Mouse (Mus musculus) fibroblast of lung, adult 2 months (primary cell): ENCODE data around the gene Zcchc24.

Source experiments
- DNase-seq: peaks from one replicate; pipeline ENCODE4 v3.0.0-alpha.2; 2011; ENCODE audit warnings: low read depth

Gene Zcchc24

DNA sequence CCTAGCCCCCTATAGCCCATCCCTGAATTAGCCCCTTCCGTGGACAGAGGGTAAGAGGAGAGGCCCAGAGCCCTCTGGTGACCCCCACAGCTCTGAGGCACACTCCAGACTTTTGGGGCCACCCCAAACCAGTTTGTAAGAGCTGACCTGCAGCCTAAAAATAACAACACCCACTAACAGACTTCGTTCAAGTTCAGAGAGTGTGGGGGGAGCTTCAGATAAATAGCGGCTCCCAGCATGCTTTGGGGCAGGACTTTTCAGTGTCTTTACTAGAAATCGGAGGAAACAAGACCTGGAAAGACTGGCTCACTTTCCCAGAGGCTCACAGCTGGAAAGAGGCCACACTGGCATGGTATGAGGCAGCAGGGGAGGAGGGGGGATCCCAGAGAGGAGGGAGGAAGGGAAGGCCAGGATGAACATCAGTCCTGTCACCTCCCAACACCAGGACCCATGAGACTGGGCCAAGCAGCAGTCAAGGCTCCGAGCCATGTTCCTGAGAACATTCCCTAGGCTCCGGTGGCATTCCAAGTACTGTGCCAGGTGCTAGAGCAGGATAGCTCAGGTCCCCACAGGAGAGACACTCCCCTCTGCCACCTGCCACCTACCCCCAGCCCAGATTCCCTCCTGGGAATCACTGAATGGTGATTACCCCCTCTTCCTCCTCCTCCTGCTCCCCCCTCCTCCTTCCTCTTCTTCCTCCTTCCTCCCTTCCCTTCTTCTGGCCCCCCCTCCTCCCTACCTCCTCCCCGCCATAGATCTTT, 20.7 kb downstream of the Zcchc24 start:
- no peak for DNase-seq

DNA sequence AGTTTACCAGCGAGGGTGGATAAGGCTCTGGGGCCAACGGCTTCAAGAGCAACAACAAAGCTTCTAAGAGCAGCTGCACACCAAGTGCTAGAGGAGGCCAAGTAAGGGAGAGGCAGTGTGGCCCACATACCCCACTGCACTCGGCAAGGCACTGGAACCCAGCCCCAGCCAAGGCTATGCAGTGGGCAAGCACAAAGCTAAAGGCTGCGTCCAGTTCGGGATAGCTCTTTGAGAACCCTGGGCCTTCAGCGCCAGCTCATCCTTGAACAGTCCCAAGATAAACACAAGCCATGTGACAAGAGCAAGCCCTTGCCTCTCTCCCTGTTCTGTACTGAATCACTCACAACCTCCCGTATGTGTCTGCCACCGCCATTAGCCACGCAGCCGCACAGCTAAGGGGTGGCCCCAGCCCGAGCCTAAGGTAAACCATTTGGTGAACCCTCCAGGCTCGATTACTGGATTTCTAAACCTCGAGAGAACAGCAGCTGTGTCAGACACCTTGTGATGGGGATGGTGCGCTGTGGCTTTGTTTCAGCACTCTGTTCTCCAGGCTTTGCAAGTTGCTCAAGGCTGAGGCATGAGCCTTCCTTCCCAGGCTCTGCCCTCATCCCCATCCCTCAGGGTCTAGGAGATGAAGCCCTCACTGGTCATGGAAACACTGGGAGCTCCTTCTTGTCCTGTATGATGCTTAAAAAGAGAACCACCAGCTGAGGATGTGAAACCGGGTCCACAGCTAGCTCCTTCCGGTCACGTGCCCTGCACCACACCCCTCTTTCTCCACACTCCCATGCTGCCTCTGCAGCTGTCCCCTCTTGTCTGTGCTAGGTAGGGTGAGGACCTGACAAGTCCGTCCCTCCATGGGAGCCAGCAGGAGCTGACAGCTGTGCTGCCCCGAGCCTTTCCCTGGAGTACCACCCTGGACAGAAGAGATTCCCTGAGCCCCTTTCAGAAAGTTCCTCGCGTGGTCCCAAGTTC, 21.6 kb downstream of the Zcchc24 start:
- DNase-seq, result no peak

DNA sequence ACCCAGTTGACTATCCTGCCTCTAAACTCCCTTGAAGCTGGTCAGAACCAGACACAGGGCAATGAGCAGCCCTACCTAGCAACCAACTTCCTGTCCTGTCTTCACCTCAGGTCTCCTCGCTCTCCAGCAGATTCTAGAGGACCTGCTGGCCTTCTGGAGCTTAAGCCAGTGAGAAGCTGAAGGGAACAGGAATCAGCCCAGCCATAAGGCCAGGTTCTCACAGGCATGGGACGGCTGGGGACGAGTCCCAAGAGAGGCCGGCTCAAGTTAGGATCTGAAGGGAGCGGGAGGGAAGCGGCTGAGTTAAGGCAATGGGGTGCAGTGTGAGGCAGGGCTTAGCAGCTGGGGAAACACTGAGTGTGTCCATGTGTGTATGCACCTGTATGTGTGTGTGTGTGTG, 22.5 kb downstream of the Zcchc24 start:
- DNase-seq, result no peak

DNA sequence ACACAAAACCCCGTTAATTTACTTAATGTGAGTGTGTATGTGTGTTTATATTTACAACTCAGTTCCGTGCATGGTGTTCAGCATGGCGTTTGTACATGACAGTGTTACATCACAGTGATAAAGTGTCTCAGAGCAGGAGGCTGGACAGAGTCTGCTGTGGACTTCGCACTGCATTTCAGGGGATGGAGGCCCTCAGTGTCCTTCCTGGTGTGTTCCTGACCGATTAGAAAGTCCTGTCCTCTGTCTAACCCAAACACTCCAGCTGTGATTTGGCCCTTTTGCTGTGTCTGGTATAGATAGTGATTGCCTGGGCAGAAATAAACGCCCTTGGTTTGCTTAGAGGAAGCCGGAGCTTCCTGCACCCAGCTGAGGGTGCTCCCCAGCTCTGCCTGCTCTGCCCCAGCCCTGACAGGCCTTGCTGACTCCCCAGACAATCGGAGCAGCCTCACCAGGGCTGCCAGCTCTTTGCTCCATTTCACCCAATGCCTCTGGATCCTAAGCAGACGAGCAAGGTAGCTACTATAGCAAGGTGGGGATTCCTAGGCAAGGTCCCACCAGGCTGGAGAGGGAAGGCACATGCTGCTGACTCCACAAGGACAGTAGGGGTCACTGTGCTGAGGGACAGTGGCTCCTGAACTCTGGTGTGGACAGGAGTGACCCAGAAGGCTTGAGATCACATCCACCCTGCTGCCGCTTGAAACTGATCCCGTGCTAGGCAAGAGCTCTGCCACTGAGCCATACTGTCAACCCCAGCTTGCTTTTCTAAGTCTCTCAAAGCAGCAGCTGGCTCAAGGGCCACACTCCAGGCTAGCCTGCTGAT, 23.3 kb downstream of the Zcchc24 start:
- no peak for DNase-seq

DNA sequence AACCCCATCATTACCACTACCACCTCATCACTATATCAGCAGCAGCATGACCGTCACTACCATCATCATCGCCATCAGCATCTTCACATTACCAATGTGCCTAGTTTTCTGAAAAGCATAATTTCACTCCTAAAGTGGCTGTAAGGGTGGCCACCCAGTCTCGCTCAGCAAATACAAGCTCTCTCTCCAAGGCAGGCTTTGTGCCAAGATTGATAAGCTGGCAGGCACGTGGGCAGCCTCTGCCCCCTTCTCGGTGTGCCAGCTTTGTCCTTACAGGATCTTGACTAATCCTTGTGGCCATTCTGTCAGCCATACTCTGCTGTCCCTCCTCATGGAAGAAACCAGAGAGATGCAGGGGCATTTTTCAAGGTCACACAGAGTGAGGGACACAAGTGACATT, 25.9 kb downstream of the Zcchc24 start:
- no peak for DNase-seq

DNA sequence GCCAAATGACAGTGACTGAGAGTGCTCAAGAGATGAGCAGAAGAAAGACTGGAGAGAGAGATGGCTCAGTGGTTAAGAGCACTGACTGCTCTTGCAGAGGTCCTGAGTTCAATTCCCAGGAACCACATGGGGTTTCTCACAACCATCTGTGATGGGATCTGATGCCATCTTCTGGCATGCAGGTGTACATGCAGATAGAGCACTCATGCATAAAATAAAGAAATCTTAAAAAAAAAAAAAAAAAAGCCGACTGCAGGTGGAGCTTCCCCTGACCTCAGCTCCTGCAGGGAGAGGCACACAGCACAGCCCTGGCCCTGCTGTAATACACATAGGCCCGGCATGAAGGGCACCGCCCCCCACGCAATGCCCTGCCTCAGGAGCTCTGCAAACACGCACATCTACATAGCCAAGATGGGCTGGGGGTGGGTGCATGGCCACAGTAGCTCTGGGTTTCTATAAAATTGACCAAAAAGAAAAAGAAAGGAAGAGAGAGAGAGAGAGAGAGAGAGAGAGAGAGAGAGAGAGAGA, 26.9 kb downstream of the Zcchc24 start:
- DNase-seq, result no peak

DNA sequence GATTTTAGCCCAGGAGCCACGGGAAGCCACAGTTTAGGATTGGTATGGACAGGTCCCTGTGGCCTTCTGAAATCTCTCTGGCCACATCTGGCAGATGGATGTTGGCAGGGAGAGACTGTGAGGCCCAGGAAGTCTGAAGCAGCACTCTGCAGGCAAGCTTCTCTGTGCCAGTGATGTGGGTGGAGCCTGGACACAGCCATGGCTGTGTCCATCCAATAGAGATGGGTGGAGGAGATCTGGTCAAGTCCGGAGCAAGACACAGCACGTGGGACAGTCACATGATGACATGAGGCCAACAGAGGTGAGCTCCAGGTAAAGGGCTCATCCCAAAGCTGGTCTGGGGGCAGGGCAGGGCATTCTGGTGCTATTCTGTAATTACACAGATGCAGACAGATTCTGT, 27.6 kb downstream of the Zcchc24 start:
- no peak for DNase-seq

DNA sequence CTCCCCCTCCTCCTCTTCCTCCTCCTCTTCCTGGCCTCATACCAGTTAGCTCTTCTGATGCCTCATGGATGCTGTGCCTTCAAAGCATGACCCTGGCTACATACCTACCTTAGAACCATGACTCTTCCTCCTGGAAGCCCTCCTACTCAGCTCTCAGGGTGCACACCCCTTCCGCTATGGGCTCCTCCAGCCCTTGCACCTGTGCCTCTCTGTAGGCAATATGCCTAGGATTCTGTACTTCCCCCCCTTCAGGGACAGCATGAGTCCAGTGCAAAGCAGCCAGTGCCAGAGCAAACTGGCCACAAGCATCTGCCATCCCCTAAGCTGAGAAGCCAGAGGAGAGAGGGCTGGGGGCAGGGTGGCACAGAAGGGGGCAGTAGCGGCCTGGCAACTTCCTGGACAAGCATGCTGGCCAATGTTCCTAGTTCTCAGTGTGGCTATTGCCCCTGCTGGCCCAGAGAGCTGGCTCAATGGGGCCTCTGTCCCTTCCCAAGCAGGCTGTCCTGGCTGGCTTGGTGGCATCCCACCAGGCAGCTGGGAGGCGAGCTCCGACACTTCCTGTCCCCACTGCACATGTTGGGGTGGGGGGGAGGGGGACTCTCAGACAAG, 28.8 kb downstream of the Zcchc24 start:
- DNase-seq, result no peak

DNA sequence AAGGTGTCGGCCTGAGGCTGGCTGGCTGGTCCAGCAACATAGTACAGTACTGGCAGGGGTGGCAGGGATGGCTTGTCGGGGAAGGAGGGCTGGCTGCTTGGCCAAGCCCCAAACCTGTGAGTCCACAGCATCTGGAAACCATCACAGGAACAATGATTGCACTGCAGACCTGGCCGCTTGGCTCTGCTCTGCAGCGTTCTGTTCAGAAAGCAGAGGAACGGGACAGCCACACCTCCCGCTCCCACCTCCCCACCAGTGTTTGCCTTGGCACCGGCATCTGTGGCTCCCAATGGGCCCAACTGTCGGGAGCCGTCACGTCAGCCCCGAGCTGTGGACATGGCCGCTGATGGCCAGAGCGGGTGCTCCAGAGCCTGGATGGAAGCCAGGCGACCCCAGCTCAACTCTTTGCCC, 30.2 kb downstream of the Zcchc24 start:
- DNase-seq, result peak; percentile 88

DNA sequence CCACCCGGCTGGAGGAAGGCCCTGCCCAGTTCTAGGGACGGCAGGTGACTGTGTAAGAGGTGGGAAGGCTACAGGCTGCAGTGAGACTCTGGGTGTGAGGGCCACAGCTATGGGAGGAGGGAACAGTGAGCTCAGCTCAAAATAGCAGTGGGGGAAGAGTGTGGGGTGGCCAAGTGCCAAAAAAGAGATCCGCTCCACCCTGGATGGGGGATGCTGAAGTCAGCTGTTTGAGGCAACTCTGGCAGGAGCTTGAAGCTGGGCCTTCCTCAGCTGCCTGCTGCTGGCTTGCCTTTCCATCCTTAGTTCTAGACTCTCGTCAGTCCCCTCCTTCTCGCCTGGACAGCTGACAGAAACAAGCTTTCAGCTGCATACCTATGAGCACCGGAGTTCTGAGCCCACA, 32.2 kb downstream of the Zcchc24 start:
- DNase-seq, result peak; percentile 78

DNA sequence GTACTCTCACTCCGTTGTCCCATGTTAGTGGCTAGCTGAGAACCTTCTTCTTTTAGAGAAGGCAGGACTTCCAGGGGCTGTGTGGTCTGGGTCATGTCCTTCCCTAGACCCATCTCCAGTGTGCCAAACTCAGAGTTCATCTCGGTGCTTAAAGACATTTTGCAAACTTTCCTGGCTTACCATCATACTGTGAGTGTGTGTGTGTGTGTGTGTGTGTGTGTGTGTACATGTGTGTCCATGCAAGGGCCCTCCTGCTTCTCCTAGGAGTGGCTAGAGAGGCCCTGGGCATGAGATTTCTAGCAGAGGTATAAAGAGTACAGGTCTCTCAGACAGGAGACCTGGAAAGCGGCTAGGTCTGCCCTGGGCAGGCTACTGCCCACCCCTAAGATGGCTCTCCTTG, 32.7 kb downstream of the Zcchc24 start:
- DNase-seq, result no peak

DNA sequence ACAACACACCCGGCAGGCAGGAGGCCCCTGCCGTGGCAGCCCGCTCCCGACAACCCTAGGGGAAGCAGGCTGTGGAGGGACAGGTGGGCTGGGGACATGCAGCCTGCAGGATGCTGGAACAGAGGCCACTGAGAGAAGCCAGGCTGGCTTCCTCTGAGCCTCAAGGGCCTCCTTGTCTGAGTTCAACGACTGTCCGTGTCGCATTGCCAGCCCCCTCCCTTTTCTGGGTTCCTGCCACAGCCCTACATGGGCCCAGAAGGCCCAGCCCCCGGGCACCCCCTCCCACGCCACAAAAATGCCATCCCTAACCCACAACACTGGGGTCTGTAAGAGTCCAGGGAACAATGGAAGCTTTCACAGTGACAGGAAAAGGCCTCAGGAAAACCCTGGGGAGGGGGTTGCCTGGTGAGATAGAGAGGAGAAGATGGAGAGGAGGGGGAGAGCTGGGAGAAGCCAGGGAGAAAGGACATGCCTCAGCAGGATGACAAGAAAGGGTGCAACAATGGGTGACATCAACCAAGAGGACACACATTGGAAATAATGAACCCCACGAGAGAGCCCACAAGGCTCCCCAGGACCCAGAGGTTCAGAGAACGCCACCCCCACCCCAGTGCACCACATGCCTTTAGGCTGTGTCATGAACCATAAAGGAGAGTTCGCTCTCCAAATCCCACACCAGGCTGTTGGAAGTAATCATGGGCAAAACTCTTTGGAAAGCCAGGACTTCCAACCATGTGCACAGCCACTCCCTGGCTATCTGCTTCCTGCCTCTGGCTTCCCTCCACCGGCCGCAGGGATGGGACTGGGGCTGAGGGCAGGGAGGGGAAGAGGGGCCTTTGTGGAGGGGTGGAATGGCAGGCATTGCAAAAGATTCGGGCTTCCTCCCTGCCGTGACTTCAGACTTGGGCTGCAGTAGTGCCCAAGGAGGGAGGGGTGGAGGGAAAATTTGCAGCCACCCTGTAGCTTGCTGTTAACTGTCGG, 33.8 kb downstream of the Zcchc24 start:
- peak; percentile 79 for DNase-seq

DNA sequence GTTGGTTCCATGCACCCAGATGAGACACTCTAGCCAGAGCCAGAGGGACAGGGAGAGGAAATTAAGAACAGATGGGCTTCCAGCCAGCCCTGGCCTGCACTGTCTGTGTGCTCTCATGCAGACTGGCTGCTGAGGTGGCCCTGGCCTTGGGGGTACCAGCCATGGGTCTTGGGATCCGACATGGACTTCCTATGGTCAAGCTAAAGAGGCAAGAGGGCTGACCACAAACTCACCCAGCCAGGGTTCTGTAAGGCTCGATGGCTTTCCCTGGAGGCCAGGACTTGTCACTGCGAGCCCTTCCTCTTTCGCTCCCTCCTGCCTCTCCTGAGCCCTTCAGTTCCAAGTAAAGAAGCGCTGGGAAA, 41.7 kb downstream of the Zcchc24 start:
- DNase-seq, result no peak

DNA sequence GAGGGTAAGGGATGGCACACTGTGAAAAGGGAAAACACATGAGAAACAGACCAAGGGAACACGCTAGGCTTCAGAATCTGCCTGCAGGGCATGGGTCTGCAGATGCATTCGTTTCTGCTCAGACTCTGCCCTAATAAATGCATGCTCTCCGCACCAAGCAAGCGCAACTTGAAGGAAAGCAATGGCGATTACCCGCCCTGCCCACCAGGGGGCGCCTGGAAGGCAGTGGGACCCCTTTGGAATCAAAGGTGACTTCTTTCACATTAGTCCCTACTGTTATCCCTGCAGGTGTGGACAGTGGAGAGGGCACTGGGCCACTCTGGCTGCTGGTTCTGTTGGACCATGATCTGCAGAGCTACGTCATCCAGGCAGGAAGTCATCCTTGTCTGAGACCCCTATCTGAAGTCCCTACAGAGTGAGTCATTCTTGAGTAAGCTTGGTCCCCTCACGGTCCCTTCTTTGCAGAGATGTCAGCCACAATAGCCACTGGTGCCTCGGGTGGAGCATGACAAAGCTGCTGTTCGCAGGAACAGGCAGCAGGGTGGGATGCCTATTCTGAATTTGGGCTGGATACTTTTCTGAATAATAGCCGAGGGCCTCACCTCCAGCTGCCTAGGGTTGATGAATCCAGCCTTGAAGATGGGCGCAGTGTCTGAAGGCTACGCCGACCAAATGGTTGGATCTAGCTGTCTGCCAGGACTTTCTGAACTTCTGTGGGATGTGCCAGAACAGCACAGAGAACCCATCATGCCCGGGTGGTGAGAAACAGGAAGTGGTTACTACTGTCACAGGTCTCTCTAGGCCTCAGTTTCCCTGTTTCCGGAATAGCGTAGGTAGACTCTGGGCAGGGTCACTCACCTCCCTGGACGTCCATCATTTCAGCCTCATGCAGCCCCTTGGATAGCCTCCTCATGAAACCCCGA, 42.4 kb downstream of the Zcchc24 start:
- DNase-seq, result no peak

DNA sequence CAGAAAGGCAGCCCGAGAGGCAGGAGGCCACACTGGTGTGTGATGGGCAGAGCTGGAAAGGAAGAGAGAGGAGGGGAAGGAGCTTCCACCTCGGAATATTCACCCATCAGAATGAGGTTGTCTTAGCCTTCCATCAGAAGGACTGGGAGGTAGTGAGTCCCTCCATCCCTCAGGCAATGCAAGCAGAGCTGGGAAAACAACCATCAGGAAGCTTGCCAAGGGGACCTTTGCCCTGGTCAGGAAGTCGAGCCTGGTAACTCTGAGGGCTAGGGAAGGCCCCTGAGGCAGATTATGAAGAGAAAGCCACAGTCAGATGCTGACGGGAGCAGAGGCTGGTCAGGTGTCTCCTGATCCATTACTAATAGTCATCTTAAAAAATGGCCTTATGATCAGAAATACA, 43.1 kb downstream of the Zcchc24 start:
- DNase-seq, result peak; percentile 61

DNA sequence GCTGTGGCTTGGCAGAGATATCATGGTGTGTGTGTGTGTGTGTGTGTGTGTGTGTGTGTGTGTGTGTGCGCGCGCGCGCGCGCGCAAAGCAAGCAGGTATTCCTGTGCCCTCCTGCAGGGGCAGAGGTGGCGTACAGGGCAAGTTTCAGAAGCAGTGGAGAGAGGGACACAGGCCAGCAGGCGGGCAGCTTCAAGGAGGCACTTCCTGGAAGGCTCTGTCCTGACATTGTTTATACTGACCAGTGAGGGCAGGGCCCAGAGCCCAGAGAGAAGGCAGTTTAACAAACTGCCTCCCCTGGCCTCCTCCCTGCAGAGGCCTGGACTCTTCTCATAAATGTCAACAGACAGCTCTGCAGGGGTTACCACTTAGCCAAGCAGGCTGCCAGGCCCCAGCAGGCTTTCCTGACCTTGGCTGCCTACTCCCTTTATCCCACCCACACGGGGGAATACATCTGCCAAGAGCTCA, 43.8 kb downstream of the Zcchc24 start:
- peak; percentile 87 for DNase-seq

DNA sequence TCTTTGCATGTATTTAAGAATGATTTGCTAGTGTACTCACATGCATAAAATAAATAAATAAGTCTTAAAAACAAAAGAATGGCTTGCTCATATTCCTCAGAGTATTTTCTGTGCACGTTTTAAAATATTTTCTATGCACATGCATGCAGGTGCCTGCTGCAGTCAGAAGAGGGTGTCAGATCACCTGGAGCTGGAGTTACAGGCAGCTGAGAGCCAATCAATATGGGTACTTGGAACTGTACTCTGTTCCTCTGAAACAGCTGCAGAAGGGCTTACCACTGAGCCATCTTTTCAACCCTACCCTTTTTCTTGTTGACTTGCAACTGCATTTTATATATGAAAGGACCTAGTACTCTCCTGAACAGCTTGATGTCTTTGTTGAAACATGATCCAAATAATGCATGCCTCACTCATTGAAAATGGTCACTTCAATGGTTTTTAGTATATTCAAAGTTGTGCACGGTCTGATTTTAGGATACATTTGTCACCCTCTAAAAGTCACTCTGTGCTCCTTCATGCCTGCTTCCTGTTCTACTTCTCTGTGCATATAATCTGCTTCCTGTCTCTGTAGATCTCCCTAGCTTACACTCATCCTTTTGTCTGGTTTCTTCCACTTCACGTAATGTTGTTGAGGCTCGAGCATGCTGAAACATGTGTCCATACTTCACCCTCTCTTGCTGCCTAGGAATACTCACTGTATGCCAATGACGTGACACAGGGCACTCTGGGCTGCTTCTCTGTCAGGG, 47.7 kb downstream of the Zcchc24 start:
- no peak for DNase-seq

DNA sequence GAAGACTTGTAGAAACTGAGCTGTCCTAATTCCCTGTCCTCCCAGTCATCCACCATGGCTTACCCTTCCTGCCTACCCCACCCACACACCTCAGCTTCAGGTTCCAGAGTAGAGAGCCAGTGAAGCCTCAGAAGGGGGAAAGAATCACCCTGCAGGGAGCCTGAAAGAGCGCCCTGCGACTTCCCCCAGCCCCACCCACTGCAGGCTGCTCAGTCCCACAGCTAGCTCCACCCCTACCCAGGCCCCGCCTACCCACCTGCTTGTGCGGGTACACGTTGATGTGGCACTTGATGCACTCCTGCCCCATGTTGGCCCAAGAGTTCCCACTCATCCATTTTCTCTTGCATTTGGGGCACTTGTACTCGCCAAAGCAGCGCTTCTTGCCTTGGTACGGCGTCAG, 49.5 kb downstream of the Zcchc24 start:
- no peak for DNase-seq

DNA sequence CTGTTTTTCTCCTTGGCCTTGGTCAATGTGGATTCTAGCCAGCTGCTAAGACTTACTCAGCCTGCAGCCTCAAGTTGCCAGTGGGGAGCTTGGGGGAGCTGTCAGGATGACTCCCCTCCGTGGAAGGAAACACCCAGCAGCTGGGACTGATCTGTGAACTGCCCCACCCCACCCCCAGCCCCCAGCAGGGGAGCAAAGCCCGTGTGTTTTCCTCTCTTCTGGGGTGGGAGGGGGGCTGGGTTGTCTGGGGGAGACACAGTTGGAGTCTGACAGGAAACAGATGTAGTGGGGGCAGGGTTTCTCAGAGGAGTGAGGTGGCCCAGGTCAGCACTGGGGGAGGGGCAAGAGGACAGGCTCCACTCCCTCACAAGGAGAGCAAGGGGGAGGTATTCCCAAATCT, 50.4 kb downstream of the Zcchc24 start:
- no peak for DNase-seq
